Mouse (Mus musculus) hindbrain, embryonic 14.5 days (tissue): ENCODE measurements at regions not wholly inside any gene's neighbourhood (a gene's known extent, or its start where the extent isn't known, plus 50 kb on each side); places are given as distances from the start of the nearest gene placed in this dataset.

ENCODE experiments used
- ATAC-seq: fragments of 200-750 bp; cut with Nextera tagmentation; 2 replicates; pipeline ENCODE4 v1.8.0; 2017; ENCODE audit warnings: moderate number of reproducible peaks, mild to moderate bottlenecking, moderate TSS enrichment, moderate library complexity; ENCODE audit not compliant: low FRiP score
- DNase-seq: peaks from one replicate; pipeline ENCODE4 v3.0.0-alpha.2; 2015; ENCODE audit warnings: low spot score
- H3K27ac ChIP-seq: fragments of 300-500 bp; sonication (generic); 2 replicates; pipeline ENCODE4 v1.5.1; 2014; ENCODE audit warnings: mild to moderate bottlenecking, moderate library complexity
- H3K27me3 ChIP-seq: fragments of 300-500 bp; sonication (generic); 2 replicates; pipeline ENCODE4 v1.6.1; 2014; ENCODE audit warnings: mild to moderate bottlenecking, low read length, mixed read lengths; ENCODE audit not compliant: control insufficient read depth, insufficient read depth
- H3K36me3 ChIP-seq: fragments of 300-500 bp; sonication (generic); replicated peaks from 2 replicates; pipeline ENCODE4 v1.6.1; 2014; ENCODE audit not compliant: control insufficient read depth, insufficient read depth
- H3K4me1 ChIP-seq: fragments of 300-500 bp; sonication (generic); replicated peaks from 2 replicates; pipeline ENCODE4 v1.6.1; 2014; ENCODE audit warnings: antibody characterized with exemption, low read length, mixed read lengths; ENCODE audit not compliant: control insufficient read depth, insufficient read depth
- H3K4me2 ChIP-seq: fragments of 300-500 bp; sonication (generic); replicated peaks from 2 replicates; pipeline ENCODE4 v1.6.1; 2014; ENCODE audit warnings: mild to moderate bottlenecking, moderate library complexity
- H3K4me3 ChIP-seq: fragments of 300-500 bp; sonication (generic); replicated peaks from 2 replicates; pipeline ENCODE4 v1.5.1; 2014; ENCODE audit warnings: mild to moderate bottlenecking, low read length
- H3K9ac ChIP-seq: fragments of 300-500 bp; sonication (generic); 2 replicates; pipeline ENCODE4 v1.6.1; 2014
- H3K9me3 ChIP-seq: fragments of 300-500 bp; sonication (generic); 2 replicates; pipeline ENCODE4 v1.6.1; 2016; ENCODE audit warnings: low read length; ENCODE audit not compliant: control insufficient read depth
- WGBS: fragments of 180-500 bp; shearing (Covaris S2); extraction: QIAGEN DNeasy Blood & Tissue Kit; methylation state at CpG from one replicate; pipeline ENCODE4 v1.1.7; 2014; 5-methylcytosine and 5-hydroxymethylcytosine counted together

DNA sequence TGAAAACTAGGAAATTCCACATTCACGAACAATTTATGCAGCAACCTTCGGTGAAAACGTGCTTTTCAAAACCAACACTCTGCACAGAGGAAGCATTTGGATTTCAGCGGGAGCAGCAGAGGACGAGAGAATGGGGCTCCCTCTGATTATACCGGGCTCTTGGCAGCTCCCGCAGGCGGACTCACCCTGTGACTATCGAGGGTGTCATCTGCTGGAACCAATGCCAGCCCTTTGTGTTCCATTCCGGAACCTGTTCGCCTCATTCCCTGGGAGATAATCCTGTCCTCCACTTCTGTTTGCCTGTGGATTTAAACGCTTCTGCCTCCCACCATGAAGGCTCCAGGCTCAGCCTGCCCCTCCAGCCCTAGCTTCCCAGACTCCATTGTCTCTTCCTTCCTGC is 77.1 kb downstream of the Utp18 start:
- no peak overlapping the region for H3K4me2 ChIP-seq
- no peaks in the 10 kb centered on the region for H3K4me1 ChIP-seq
- H3K36me3 ChIP-seq: no peaks in the 10 kb centered on the region
- WGBS: 74% methylated on average over 12 of the region's 12 CpGs
- no peak for ATAC-seq
- DNase-seq: no peak
- no peak overlapping the region for H3K27ac ChIP-seq
- H3K9ac ChIP-seq: no peak overlapping the region
- H3K4me3 ChIP-seq: no peak overlapping the region
- H3K27me3 ChIP-seq: no peaks in the 10 kb centered on the region
- no peaks in the 10 kb centered on the region for H3K9me3 ChIP-seq

DNA sequence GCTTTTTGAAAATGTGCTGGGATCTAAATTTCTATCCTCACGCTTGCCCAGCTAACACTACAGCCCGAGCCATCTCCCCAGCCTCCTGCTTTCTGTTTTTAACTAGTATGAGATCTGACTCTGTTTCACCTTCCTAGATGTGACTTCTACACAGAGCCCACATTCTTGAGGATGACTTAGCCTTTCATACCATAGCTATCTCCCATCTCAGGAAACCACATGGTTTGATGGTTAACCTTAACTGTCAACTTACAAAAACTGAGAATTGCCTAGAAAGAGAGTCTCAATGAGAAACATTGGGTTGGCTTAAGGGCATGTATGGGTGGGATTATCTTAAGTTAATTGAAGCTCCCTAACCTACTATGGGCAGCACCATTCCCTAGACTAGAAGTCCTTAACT is 78.4 kb downstream of the Utp18 start:
- WGBS: 95% methylated on average over 2 of the region's 2 CpGs
- Histone ChIP-seq H3K27me3 (no peaks in the 10 kb centered on the region), H3K4me1 (no peaks in the 10 kb centered on the region), H3K27ac (no peak overlapping the region), H3K36me3 (no peaks in the 10 kb centered on the region), H3K4me3 (no peak overlapping the region), H3K4me2 (no peak overlapping the region), H3K9me3 (no peaks in the 10 kb centered on the region), H3K9ac (no peak overlapping the region)
- DNase-seq (no peak), ATAC-seq (no peak)

DNA sequence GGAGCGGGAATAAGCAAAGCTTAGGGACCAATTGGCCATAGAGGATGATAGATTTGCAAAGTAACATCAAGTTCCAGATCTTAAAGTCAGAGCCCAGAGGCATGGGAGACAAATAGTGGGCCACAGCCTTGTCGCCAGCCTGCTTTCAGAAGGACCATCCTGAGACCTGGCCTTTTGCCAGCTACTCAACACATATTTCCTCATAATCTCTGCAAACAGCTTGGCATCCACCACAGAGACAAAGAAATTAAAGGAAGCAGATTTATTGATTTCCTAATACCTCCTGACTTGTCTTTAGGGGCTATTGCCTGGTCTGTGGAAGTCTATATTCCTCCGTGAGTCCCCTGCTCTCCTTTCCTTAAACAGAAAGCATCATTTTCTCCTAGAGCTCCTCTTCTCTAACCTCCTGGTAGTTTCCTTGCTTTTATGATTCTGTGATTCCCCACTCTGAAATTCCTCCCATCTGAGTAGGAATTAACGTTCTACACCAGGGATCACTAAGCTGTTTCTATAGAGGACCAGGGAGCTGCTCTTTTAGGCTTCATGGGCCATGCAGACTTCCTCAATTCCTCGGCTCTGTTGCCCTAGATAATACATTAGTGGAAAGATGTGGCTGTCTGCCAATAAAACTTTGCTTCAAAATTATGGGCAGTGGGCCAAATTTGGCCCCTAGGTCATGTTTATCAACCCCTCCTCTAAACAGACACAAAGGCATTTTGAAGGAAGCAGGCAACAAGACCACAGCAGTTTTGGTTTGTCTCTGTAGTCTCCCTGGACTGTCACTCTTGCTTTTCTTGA is 114.2 kb downstream of the Utp18 start:
- 66% methylated on average over 5 of the region's 5 CpGs for WGBS
- Histone ChIP-seq H3K9me3 (no peaks in the 10 kb centered on the region), H3K9ac (no peak overlapping the region), H3K4me1 (no peaks in the 10 kb centered on the region), H3K4me3 (no peak overlapping the region), H3K36me3 (no peaks in the 10 kb centered on the region), H3K27ac (no peak overlapping the region), H3K4me2 (no peak overlapping the region), H3K27me3 (no peaks in the 10 kb centered on the region)
- DNase-seq (no peak), ATAC-seq (no peak)

DNA sequence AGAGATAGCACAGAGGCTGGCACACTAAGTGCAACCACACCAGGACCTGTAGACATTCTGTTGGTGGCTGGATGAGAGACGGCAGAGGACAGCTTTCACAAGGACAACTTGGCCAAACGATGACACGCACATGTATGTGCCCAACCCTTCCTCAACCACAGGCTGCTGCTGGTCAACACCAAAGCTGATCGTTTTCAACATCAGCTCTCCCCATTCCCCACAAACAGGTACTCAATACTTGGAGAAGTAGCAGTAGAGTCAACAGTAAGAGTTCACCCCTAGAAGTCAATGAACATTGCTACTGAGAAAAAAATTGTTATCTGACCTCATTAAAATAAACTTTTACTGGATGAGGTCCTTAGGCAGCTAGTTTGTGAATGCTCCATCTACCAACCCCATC is 119.6 kb downstream of the Utp18 start:
- Histone ChIP-seq H3K27ac (no peak overlapping the region), H3K4me1 (no peaks in the 10 kb centered on the region; the same call in 1 of the 2 replicates), H3K4me3 (no peak overlapping the region), H3K27me3 (no peaks in the 10 kb centered on the region), H3K9me3 (no peaks in the 10 kb centered on the region), H3K9ac (no peak overlapping the region), H3K36me3 (no peaks in the 10 kb centered on the region), H3K4me2 (no peak overlapping the region)
- ATAC-seq: no peak
- 96% methylated on average over 4 of the region's 4 CpGs for WGBS
- no peak for DNase-seq

DNA sequence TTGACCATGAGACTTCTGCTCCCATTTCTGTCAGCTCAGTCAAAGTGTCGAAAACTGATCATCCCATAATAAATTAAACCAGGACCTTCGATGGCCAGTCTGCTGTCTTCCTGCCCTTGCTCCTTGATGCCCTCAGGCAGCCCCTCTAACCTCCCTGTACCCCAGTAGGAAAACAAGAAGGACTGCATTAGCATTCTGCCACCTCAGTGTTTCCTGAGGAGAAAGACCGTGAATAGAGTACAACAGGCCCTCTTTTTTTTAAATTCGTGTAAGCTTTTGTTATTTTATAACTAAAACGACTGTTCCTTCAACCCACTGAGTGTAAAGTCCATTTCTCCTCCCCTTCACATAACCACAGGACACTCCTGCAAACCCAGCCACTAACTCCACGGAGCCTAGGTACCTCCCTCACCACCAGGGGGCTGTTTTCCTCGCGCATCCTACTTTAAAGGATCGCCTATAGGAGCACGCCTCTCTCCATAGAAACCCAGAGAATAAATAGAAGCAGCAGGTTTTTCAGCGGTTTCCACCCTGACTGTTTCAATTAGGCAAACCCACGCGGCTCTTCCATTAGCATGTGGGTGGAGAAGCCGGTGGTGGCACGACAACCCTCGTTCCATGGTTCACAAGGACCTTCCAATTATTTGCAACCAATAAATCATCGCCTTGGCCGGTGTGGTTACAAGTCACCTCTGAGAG is 122.6 kb downstream of the Utp18 start:
- Histone ChIP-seq H3K36me3 (no peaks in the 10 kb centered on the region), H3K9ac (peak overlapping the region; percentile 34; the same call in 1 of the 2 replicates), H3K4me3 (peak overlapping the region; percentile 16), H3K27ac (no peak overlapping the region), H3K4me2 (peak overlapping the region; percentile 49), H3K4me1 (no peaks in the 10 kb centered on the region; the same call in 1 of the 2 replicates), H3K9me3 (no peaks in the 10 kb centered on the region), H3K27me3 (no peaks in the 10 kb centered on the region)
- DNase-seq (peak; percentile 62), ATAC-seq (peak; percentile 65; the same call in 1 of the 2 replicates)
- WGBS: 17% methylated on average over 18 of the region's 18 CpGs

DNA sequence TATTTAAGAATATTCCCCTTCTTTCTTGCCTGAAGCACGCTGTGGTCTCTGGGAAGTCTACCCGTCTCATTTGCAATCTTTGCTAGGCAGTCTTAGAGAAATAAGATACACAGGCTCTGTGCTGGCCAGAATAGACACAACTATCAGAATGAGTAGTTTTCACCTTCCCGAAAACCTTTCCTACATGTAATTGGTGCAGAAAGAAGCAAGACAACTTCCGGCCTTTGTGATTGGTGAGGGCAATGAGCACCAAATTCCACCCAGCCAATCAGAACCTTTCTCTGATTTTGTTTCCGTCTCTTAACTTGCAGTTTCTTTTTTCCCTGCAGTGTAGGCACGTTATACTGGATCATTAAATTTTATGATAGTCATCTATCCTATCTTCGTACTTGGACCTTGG is 127.7 kb downstream of the Utp18 start:
- no peaks in the 10 kb centered on the region for H3K36me3 ChIP-seq
- H3K4me3 ChIP-seq: no peak overlapping the region
- DNase-seq (no peak), ATAC-seq (no peak)
- no peak overlapping the region for H3K27ac ChIP-seq
- no peaks in the 10 kb centered on the region for H3K4me1 ChIP-seq
- H3K27me3 ChIP-seq: no peaks in the 10 kb centered on the region
- H3K9me3 ChIP-seq: no peaks in the 10 kb centered on the region
- no peak overlapping the region for H3K9ac ChIP-seq
- WGBS: 90% methylated on average over 7 of the region's 7 CpGs
- no peak overlapping the region for H3K4me2 ChIP-seq

DNA sequence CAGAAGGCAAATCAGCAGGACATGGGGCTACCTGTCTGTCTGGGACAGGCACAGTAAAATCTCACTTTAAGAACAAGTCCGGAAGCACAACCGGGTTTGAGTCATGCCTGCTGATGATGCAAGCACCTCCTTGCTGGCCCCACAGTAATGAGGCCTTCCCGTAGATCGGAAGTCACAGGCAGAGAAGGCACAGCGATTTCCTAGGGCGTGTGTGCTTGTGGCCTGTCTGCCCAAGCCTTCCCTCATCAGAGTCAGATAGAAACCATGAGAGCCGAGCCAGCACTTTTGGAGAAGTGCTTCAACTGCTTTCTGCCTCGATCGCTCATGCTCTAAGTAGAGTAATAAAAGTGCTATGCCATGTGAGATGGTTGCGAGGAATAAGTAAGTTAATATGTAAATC is 148.9 kb downstream of the Utp18 start:
- Histone ChIP-seq H3K9ac (no peak overlapping the region), H3K9me3 (no peaks in the 10 kb centered on the region), H3K4me1 (no peaks in the 10 kb centered on the region), H3K4me3 (no peak overlapping the region), H3K4me2 (no peak overlapping the region), H3K36me3 (no peaks in the 10 kb centered on the region), H3K27ac (no peak overlapping the region), H3K27me3 (no peaks in the 10 kb centered on the region)
- DNase-seq (no peak), ATAC-seq (no peak)
- WGBS: 84% methylated on average over 10 of the region's 10 CpGs

DNA sequence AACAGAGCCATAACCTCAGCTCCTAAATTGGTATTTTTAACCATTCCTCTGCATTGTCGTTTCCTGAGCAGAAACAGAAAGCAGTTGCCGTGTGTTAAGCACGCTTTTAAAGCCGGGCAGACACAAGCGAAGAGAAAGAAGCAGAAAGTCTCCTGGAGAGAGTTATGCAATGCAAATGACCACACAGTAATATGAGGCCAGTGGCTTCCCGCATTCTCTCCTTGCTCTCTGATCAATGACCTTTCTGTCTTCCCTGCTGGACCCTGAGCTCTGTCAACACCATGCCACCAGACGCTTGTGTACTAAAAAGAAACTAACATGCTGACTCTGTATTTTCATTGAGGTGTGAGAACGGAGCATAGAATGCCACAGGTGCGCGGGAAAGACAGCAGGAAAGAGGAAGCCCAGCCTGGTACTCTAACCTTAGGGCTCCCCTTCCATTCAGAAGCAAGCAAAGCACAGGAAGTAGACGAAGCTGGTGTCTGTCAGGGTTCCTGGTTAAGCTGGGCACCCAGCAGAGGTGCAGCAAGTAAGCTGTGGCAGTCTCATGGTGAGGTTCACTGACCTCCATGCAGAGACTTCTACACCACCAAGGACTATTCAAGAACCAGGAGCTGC is 151.9 kb downstream of the Utp18 start:
- Histone ChIP-seq H3K27ac (no peak overlapping the region), H3K4me3 (no peak overlapping the region), H3K27me3 (no peaks in the 10 kb centered on the region), H3K36me3 (no peaks in the 10 kb centered on the region), H3K9me3 (no peaks in the 10 kb centered on the region), H3K9ac (no peak overlapping the region), H3K4me1 (no peaks in the 10 kb centered on the region), H3K4me2 (no peak overlapping the region)
- ATAC-seq: no peak
- WGBS: 55% methylated on average over 11 of the region's 11 CpGs
- DNase-seq: no peak

DNA sequence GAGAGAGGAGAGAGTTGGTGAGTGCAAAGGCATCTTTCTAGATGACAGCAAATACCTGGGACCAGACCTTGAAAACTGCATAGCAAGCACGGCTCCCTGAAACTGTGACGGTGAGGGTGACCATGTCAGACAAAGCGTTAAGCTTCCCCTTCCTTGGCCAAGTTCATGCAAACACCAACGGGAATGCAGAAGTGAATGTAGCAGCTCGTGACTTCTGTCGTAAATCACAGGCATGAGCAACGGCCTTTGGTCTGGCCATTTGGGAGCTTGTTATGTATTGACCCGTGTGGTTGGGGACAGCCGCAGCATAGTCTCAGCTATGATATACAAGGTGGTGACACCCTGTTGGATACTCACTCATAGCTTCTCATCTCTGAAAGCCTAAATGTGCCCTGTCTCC is 156.4 kb downstream of the Utp18 start:
- Histone ChIP-seq H3K9me3 (no peaks in the 10 kb centered on the region), H3K4me2 (no peak overlapping the region), H3K27me3 (no peaks in the 10 kb centered on the region), H3K36me3 (no peaks in the 10 kb centered on the region), H3K9ac (no peak overlapping the region), H3K4me1 (no peaks in the 10 kb centered on the region), H3K27ac (no peak overlapping the region), H3K4me3 (no peak overlapping the region)
- no peak for ATAC-seq
- DNase-seq: no peak
- WGBS: 86% methylated on average over 9 of the region's 9 CpGs
